In the genomic region with DNA sequence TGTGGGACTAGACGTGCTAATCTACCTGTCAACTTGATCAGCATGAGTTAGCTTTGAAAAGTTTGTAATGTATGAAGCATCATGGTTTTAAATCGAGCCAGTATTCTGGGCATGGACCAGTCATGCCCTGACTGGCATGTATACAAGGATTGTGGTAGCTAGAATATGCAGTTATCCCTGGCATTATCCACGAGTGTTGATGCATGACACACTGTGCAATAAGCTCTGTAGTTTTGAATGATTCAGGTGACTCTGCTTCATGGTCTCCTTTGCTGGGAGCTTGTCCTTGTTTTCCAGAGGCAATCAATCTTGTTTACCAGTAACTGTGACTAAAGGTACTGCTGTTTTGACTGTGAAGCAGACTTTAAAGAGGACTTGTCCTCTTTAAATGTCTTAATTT, we compare ENCODE assay signal across 22 mouse cellular contexts.
A peak's percentile ranks its signal among the peaks of the same experiment; 100 is the strongest.
DNase-seq lines count a peak whose midpoint lies in the region; ATAC-seq lines count a peak whose summit lies in the region.
"Had no signal": no experiment of that assay in that cellular context is flagged by ENCODE, and none has a peak within 500 bp of the region (broad histone marks: within the 10 kb centered on the region; RNA-seq: fewer than 3 reads in every experiment).

No protein-coding gene starts in this region.

- no peaks in the 10 kb centered on the region for H3K9me3 ChIP-seq in midbrain, embryonic 11.5 days (ENCODE audit: control insufficient read depth, low read length)
- no peaks in the 10 kb centered on the region for H3K9me3 ChIP-seq in midbrain, embryonic 14.5 days (ENCODE audit: control insufficient read depth, low read length)
- H3K9me3 ChIP-seq: embryonic facial prominence, embryonic 10.5 days; embryonic facial prominence, embryonic 12.5 days; forebrain, embryonic 10.5 days; forebrain, embryonic 12.5 days; G1E had no signal

- DNase-seq in adrenal gland, adult 2 months: peak; percentile 45
- no peak for DNase-seq in adrenal gland, postnatal 14 days
- peak; percentile 10 for DNase-seq in midbrain, embryonic 11.5 days (ENCODE audit: low spot score, missing footprints)
- DNase-seq in midbrain, embryonic 14.5 days: no peak
- no peak for DNase-seq in right cerebral cortex, postnatal 14 days
- DNase-seq: adrenal gland, adult 8-10 months; adrenal gland, postnatal 25 days; B cell, adult 2 months; cerebellum, adult 11 months; cerebellum, adult 18-20 months; cerebellum, adult 8-10 months; cerebellum, adult 9-11 months; cerebellum, postnatal 14 days had no signal

- H3K9ac ChIP-seq in midbrain, embryonic 11.5 days (ENCODE audit: low read length): no peak overlapping the region
- no peak overlapping the region for H3K9ac ChIP-seq in midbrain, embryonic 14.5 days (replicated peaks; ENCODE audit: low read length)
- H3K9ac ChIP-seq: embryonic facial prominence, embryonic 12.5 days; forebrain, embryonic 12.5 days had no signal

- H3K27me3 ChIP-seq in midbrain, embryonic 11.5 days (ENCODE audit: control insufficient read depth, insufficient read depth, low read length): no peaks in the 10 kb centered on the region
- H3K27me3 ChIP-seq in midbrain, embryonic 14.5 days (ENCODE audit: control insufficient read depth, insufficient read depth, low read length): no peaks in the 10 kb centered on the region
- H3K27me3 ChIP-seq: CH12.LX; embryonic facial prominence, embryonic 12.5 days; forebrain, embryonic 12.5 days had no signal

- no peak overlapping the region for H3K4me2 ChIP-seq in midbrain, embryonic 11.5 days
- no peak overlapping the region for H3K4me2 ChIP-seq in midbrain, embryonic 14.5 days (ENCODE audit: low read length)
- H3K4me2 ChIP-seq: embryonic facial prominence, embryonic 12.5 days; forebrain, embryonic 12.5 days had no signal

- WGBS in midbrain, embryonic 11.5 days: 81% methylated on average over 3 of the region's 3 CpGs
- 79% methylated on average over 3 of the region's 3 CpGs for WGBS in midbrain, embryonic 14.5 days

- H3K4me1 ChIP-seq in midbrain, embryonic 11.5 days (ENCODE audit: control insufficient read depth, insufficient read depth, low read length): no peaks in the 10 kb centered on the region
- H3K4me1 ChIP-seq in midbrain, embryonic 14.5 days (ENCODE audit: control insufficient read depth, insufficient read depth, low read length): no peaks in the 10 kb centered on the region
- H3K4me1 ChIP-seq: embryonic facial prominence, embryonic 10.5 days; forebrain, embryonic 10.5 days; forebrain, embryonic 12.5 days had no signal

- no peak overlapping the region for H3K4me3 ChIP-seq in midbrain, embryonic 11.5 days (ENCODE audit: low read depth, low read length)
- H3K4me3 ChIP-seq in midbrain, embryonic 14.5 days (replicated peaks; ENCODE audit: low read depth, low read length): no peak overlapping the region
- H3K4me3 ChIP-seq: embryonic facial prominence, embryonic 10.5 days; embryonic facial prominence, embryonic 12.5 days; forebrain, embryonic 10.5 days; forebrain, embryonic 12.5 days had no signal

- H3K27ac ChIP-seq in midbrain, embryonic 11.5 days (ENCODE audit: low read depth, low read length): no peak overlapping the region
- H3K27ac ChIP-seq in midbrain, embryonic 14.5 days (replicated peaks; ENCODE audit: low read depth, low read length): no peak overlapping the region
- H3K27ac ChIP-seq: embryonic facial prominence, embryonic 10.5 days; embryonic facial prominence, embryonic 12.5 days; forebrain, embryonic 10.5 days; forebrain, embryonic 12.5 days had no signal

- no peaks in the 10 kb centered on the region for H3K36me3 ChIP-seq in midbrain, embryonic 11.5 days (ENCODE audit: control insufficient read depth, insufficient read depth, low read length)
- H3K36me3 ChIP-seq in midbrain, embryonic 14.5 days (ENCODE audit: control insufficient read depth, insufficient read depth, low read length): no peaks in the 10 kb centered on the region
- H3K36me3 ChIP-seq: embryonic facial prominence, embryonic 10.5 days; embryonic facial prominence, embryonic 12.5 days; forebrain, embryonic 10.5 days; forebrain, embryonic 12.5 days; G1E had no signal

- ATAC-seq in midbrain, embryonic 11.5 days (ENCODE audit: low FRiP score): no peak
- no peak for ATAC-seq in midbrain, embryonic 14.5 days (ENCODE audit: low FRiP score, low TSS enrichment)
- ATAC-seq: CD4-positive, CD25-positive, alpha-beta regulatory T cell, adult 4 months; forebrain, embryonic 14.5 days; forebrain, embryonic 16.5 days had no signal

Comparison
In these comparisons a context has a peak if more than half of its experiments do, and no peak if none do; other contexts are left out.
1. DNase-seq: peak in adrenal gland, adult 2 months (single experiment) and midbrain, embryonic 11.5 days (single experiment); none in adrenal gland, postnatal 14 days (single experiment), midbrain, embryonic 14.5 days (single experiment) and right cerebral cortex, postnatal 14 days (single experiment).